Mouse (Mus musculus) forebrain, postnatal 0 days (tissue): ENCODE results near the gene Dkk3. TPM values are rescaled to one million over a fixed set of nuclear protein-coding genes. Genes with fewer than 3 reads are reported as not detected.

ENCODE experiments used
- ATAC-seq: fragments of 200-750 bp; cut with Nextera tagmentation; 2 replicates; pipeline ENCODE4 v1.8.0; 2017; ENCODE audit warnings: mild to moderate bottlenecking, moderate library complexity
- DNase-seq: peaks from one replicate; pipeline ENCODE4 v3.0.0-alpha.2; 2015
- H3K27ac ChIP-seq: fragments of 300-500 bp; sonication (generic); 2 replicates; pipeline ENCODE4 v1.5.1; 2014; ENCODE audit warnings: low read depth, mild to moderate bottlenecking, antibody characterized with exemption, low read length, moderate library complexity, mixed read lengths
- H3K27me3 ChIP-seq: fragments of 300-500 bp; sonication (generic); 2 replicates; pipeline ENCODE4 v1.6.1; 2014; ENCODE audit warnings: mild to moderate bottlenecking, low read length, mixed read lengths; ENCODE audit not compliant: insufficient read depth
- H3K36me3 ChIP-seq: fragments of 300-500 bp; sonication (generic); 2 replicates; pipeline ENCODE4 v1.6.1; 2014; ENCODE audit warnings: mild to moderate bottlenecking, moderate library complexity; ENCODE audit not compliant: insufficient read depth
- H3K4me1 ChIP-seq: fragments of 300-500 bp; sonication (generic); 2 replicates; pipeline ENCODE4 v1.6.1; 2014; ENCODE audit warnings: antibody characterized with exemption; ENCODE audit not compliant: insufficient read depth
- H3K4me2 ChIP-seq: fragments of 300-500 bp; sonication (generic); 2 replicates; pipeline ENCODE4 v1.6.1; 2014; ENCODE audit warnings: low read depth, mild to moderate bottlenecking, moderate library complexity
- H3K4me3 ChIP-seq: fragments of 300-500 bp; sonication (generic); 2 replicates; pipeline ENCODE4 v1.5.1; 2014; ENCODE audit warnings: low read depth, low read length, mixed read lengths
- H3K9ac ChIP-seq: fragments of 300-500 bp; sonication (generic); 2 replicates; pipeline ENCODE4 v1.6.1; 2014; ENCODE audit warnings: mild to moderate bottlenecking
- H3K9me3 ChIP-seq: fragments of 300-500 bp; sonication (generic); 2 replicates; pipeline ENCODE4 v1.6.1; 2016; ENCODE audit warnings: low read length
- CTCF ChIP-seq: sonication (generic); IDR thresholded peaks from 2 replicates; pipeline ENCODE4 v1.5.1; 2016; ENCODE audit warnings: antibody characterized with exemption, control low read depth, low read depth
- WGBS: fragments of 180-500 bp; shearing (Covaris S2); extraction: QIAGEN DNeasy Blood & Tissue Kit; methylation state at CpG from one replicate; pipeline ENCODE4 v1.1.7; 2014; 5-methylcytosine and 5-hydroxymethylcytosine counted together
- polyA plus RNA-seq: library from polyadenylated mRNA; unstranded; fragments of >200 nt; fragmentation: Nextera tagmentation; extraction: Ambion mirVana; gene quantifications from 2 replicates; pipeline ENCODE4 v1.2.1, GENCODE M21; 2015
- total RNA-seq: library from RNA; depleted of rRNA; stranded (reverse); fragments of >200 nt; gene quantifications from 2 replicates; pipeline ENCODE4 v1.2.3, GENCODE M21; 2014

Dkk3 gene
- total and polyA plus RNA-seq, 2 experiments from 2014 or later = 49.9 to 50.8 TPM

DNA sequence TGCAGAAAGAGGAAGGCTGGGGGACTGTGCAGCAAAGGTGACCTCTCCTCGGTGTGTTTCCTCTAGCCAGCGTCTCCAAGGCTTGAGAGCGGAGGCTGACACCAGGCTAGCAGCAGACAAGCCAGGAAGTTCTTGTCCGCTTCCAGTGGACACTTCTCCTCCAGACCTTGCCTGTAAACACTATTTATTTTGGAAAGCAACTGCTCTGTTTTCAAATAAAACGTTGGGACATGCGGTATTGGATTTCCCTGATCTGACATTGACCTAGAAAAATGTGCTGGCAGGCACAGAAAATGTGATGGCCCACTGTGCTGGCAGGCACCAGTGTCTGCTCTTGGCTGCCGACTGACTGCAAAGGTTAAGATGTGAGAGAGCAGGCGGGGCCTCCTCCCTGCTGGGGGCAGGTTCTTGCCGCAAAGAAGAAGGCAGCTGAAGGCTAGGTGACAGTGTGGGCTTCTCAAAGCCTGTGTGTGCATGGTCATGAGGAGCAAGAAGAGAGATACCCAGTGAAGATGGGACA lies 26.4 kb upstream of the Dkk3 start:
- no peak overlapping the region for H3K27ac ChIP-seq
- DNase-seq = no peak

DNA sequence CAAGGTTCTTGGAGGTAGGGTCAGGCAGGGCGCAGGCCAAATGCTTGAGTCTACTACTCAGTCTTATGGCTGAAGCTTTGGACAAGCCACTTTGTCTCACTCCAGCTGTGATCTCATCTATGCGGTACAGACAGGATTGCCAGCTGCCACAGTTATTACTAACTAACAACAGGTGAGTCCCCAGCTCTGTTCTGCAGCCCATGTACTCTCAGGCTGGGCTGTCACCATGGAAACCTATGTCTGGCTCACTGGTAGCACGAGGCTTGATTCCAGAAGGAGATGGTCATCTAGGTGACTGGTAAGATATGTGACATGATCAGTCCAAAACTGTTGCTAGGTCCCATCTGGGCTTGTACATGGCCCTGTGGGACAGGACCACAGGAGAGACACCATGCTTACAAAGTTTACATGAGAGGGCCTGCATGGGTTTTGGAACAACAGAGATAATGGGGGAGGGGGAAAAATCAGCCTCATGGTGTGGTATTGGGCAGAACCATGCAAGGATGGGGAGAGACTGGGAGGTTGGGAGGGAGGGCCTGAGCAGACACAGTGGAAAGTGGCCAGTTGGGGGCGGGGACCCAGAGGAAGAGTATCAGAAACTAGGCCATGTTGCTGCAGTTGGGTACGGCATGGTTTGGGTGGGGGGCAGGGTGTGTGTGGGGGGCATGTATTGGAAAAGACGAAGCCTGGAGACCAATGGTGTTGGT lies 25.8 kb upstream of the Dkk3 start:
- Histone ChIP-seq H3K4me3 (no peak overlapping the region), H3K27me3 (no peaks in the 10 kb centered on the region), H3K4me1 (no peaks in the 10 kb centered on the region), H3K9me3 (no peaks in the 10 kb centered on the region), H3K9ac (no peak overlapping the region), H3K4me2 (no peak overlapping the region), H3K36me3 (no peaks in the 10 kb centered on the region), H3K27ac (no peak overlapping the region)
- WGBS = 71% methylated on average over 6 of the region's 6 CpGs
- DNase-seq (peak; percentile 29), ATAC-seq (no peak)
- TF ChIP-seq CTCF = no peak

More for the DNA sequence above, 26.4 kb upstream of the Dkk3 start:
- no peak for TF ChIP-seq CTCF
- Histone ChIP-seq H3K4me1 (no peaks in the 10 kb centered on the region), H3K9ac (no peak overlapping the region), H3K4me3 (no peak overlapping the region), H3K9me3 (no peaks in the 10 kb centered on the region), H3K27me3 (no peaks in the 10 kb centered on the region), H3K36me3 (no peaks in the 10 kb centered on the region), H3K4me2 (no peak overlapping the region)
- 67% methylated on average over 9 of the region's 9 CpGs for WGBS
- ATAC-seq = no peak

DNA sequence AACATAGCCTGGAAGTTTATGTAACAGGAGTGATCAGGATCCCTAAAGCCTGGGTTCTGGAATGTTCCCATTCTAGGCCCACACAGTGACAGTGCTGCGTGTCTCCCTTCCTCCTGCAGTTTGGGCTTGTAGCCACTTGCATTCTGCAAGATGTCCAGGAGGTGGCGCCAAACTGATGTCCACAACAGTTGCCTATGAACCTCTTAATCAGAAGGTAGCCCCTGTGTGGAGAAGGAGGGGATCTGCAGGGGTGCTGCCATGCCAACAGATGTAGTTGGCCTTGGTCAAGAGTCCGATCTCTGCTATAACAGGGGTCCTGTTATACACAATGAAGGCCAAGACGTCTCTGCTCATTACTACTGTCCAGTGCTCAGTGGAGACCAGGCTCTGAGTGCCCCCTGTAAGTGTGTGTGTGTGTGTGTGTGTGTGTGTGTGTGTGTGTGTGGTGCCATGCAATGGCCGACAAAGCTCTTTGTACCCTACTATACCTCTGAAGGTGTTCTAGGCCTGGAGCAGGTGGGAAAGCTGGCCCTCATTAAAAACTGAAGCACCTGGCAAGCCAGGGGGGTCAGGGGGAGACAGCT lies 24.5 kb upstream of the Dkk3 start:
- no peak overlapping the region for H3K27ac ChIP-seq
- ATAC-seq = peak; percentile 47

DNA sequence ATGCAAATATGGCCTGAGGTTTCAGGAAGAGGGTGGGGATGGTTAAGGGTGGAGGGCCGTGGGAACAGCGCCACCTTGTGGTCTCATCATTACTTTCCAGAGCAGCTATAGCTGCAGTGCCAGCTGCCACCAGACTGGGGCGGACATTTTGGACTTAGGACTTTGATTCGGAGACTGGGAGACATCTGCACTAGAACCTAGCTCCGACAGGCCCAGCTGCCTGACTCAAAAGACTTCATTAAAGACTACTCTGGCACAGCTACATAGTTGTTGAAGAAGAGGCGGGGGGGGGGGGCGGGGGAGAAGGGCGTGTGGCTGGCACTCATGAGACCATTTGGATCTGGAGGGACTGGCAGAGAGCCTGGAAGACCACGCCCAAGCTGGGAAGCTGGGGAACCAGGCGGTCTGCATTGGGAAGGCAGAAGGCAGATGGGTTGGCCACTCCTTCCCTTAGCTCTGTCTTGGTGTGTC lies 21.4 kb upstream of the Dkk3 start:
- Histone ChIP-seq H3K36me3 (no peaks in the 10 kb centered on the region), H3K27ac (no peak overlapping the region), H3K4me2 (no peak overlapping the region), H3K4me3 (no peak overlapping the region), H3K9ac (no peak overlapping the region), H3K27me3 (no peaks in the 10 kb centered on the region), H3K4me1 (no peaks in the 10 kb centered on the region), H3K9me3 (no peaks in the 10 kb centered on the region)
- TF ChIP-seq CTCF = peak; percentile 97
- peak; percentile 92 for ATAC-seq
- peak; percentile 87 for DNase-seq
- WGBS = 9% methylated on average over 9 of the region's 10 CpGs

More for the DNA sequence above, 24.5 kb upstream of the Dkk3 start:
- Histone ChIP-seq H3K27me3 (no peaks in the 10 kb centered on the region), H3K36me3 (no peaks in the 10 kb centered on the region), H3K9me3 (no peaks in the 10 kb centered on the region), H3K4me3 (no peak overlapping the region), H3K4me1 (no peaks in the 10 kb centered on the region), H3K9ac (no peak overlapping the region), H3K4me2 (no peak overlapping the region)
- WGBS = 27% methylated on average over 5 of the region's 5 CpGs
- TF ChIP-seq CTCF = peak; percentile 100
- peak; percentile 92 for DNase-seq

DNA sequence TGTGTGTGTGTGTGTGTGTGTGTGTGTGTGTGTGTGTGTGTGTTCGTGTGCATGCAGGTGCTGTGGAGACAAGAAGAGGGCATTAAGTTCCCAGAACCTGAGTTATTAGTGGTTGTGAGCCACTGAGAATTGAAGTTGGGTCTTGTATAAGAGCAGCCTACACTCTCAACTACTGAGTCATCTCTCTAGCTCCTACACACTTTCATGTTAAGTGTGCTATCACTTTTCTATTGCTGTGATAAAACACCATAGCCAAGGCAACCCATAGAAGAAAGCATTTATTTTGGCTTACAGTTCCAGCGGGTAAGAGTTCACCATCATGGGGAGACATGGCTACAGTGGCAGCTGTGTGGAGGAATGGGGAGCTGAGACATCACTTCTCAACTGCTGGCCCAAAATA lies 17.8 kb upstream of the Dkk3 start:
- ATAC-seq = no peak
- no peak for TF ChIP-seq CTCF
- Histone ChIP-seq H3K4me2 (no peak overlapping the region), H3K27ac (no peak overlapping the region), H3K4me1 (no peaks in the 10 kb centered on the region), H3K4me3 (no peak overlapping the region), H3K9me3 (no peaks in the 10 kb centered on the region), H3K9ac (no peak overlapping the region), H3K36me3 (no peaks in the 10 kb centered on the region), H3K27me3 (no peaks in the 10 kb centered on the region)
- 92% methylated on average over 2 of the region's 2 CpGs for WGBS
- no peak for DNase-seq

DNA sequence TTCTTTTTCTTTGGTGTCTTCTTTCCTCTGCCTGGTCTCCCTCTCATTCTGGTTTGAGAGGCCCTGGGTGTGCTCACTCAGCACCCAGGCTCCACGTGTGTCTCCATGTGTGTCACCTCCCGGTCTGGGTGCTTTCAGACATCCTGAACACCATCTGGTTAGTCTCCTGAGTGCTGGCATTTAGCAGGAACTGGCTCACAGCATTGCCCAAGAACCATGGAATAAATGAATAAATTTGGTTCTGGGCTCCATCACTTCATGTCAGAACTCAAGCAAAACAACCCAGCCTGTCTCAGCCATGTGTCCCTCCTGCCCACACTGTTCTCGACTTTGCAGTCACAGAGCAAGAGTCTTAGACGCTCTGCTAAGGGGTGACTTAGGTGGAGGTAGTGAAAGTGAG lies 13.8 kb upstream of the Dkk3 start:
- Histone ChIP-seq H3K27me3 (no peaks in the 10 kb centered on the region), H3K27ac (no peak overlapping the region; the same call in 1 of the 2 replicates), H3K9ac (no peak overlapping the region), H3K4me1 (no peaks in the 10 kb centered on the region), H3K9me3 (no peaks in the 10 kb centered on the region), H3K36me3 (no peaks in the 10 kb centered on the region), H3K4me3 (no peak overlapping the region), H3K4me2 (no peak overlapping the region)
- ATAC-seq (peak; percentile 70), DNase-seq (peak; percentile 50)
- 46% methylated on average over 4 of the region's 4 CpGs for WGBS
- no peak for TF ChIP-seq CTCF
